Mouse (Mus musculus) cortical plate, adult 2 months (tissue): ENCODE measurements around the gene Rpl18.

Experiments used
- CTCF ChIP-seq: fragments of 200-500 bp; IDR thresholded peaks from 2 replicates; pipeline ENCODE4 v1.5.1; 2011; ENCODE audit warnings: mild to moderate bottlenecking, control low read depth, low read length; ENCODE audit not compliant: insufficient read depth; ENCODE audit errors: extremely low read depth
- POLR2A ChIP-seq: fragments of 200-500 bp; IDR thresholded peaks from 2 replicates; pipeline ENCODE4 v1.6.1; 2011; ENCODE audit warnings: mild to moderate bottlenecking, low read length, control low read depth; ENCODE audit not compliant: insufficient read depth; ENCODE audit errors: extremely low read depth

GRCm38 (mm10) chr7:45707375-45707967 is 7.8 kb upstream of the Rpl18 start:
- TF ChIP-seq CTCF: no peak
- TF ChIP-seq POLR2A: peak; percentile 69
